ENCODE assay signal across 23 mouse cellular contexts in the genomic region with DNA sequence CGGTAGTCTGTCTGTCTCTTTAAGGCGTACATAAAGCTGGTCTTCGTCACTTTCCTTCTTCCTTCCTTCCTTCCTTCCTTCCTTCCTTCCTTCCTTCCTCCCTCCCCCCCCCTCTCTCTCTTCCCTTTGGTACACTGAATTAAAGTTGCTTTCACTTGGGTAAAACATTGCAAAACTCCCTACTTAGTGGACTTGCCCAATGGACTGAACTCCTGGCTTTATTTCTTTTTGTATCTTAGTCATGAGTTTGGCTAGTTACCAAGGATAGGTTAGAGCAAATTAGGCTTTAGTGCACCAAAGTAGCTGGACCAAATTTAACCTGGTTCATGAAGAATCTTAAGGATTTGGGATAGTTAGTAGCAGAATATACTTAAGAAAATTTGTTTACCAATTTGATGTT.
DNase-seq lines count a peak whose midpoint lies in the region; ATAC-seq and TF ChIP-seq lines count a peak whose summit lies in the region.
"Had no signal": no experiment of that assay in that cellular context is flagged by ENCODE, and none has a peak within 500 bp of the region (broad histone marks: within the 10 kb centered on the region; RNA-seq: fewer than 3 reads in every experiment).

No protein-coding gene starts in this region.

- ATAC-seq in liver, postnatal 0 days, result peak; percentile 62; the same call in 1 of the 2 replicates
- ATAC-seq: forebrain, embryonic 15.5 days had no signal

- 68% methylated on average over 3 of the region's 3 CpGs for WGBS in kidney, adult 2 months
- 62% methylated on average over 3 of the region's 3 CpGs for WGBS in liver, postnatal 0 days (ENCODE audit: insufficient replicate concordance)

- peak; percentile 31 for DNase-seq in kidney, adult 2 months
- DNase-seq in kidney, postnatal 10 days, result no peak
- no peak for DNase-seq in liver, postnatal 0 days
- no peak for DNase-seq in liver
- peak; percentile 17 for DNase-seq in gonadal fat pad, adult 2 months (ENCODE audit: low read depth)
- no peak for DNase-seq in layer of hippocampus, adult 8-10 months (ENCODE audit: low spot score in 2 of 2)
- DNase-seq: adrenal gland, postnatal 10 days; adrenal gland, postnatal 36 days; B cell, adult 2 months; cerebellum, adult 2 months; cerebellum, adult 9-11 months; cerebellum, postnatal 25 days; gastrocnemius, postnatal 25 days; heart, adult 2 months had no signal

- H3K27me3 ChIP-seq in kidney, adult 2 months (replicated peaks; ENCODE audit: control insufficient read depth, insufficient read depth, low read length), result no peaks in the 10 kb centered on the region
- no peaks in the 10 kb centered on the region for H3K27me3 ChIP-seq in liver, postnatal 0 days (ENCODE audit: insufficient read depth, low read length)
- H3K27me3 ChIP-seq: CH12.LX; embryonic facial prominence, embryonic 12.5 days; embryonic facial prominence, embryonic 15.5 days; forebrain, embryonic 12.5 days; forebrain, embryonic 15.5 days; hindbrain, embryonic 12.5 days; hindbrain, embryonic 15.5 days had no signal

- no peak for TF ChIP-seq CTCF in kidney, adult 2 months (conservative IDR thresholded peaks at IDR 0.05; ENCODE audit: insufficient read depth, insufficient read length, low read depth, low read length)
- no peak for TF ChIP-seq CTCF in liver, postnatal 0 days (IDR thresholded peaks at IDR 0.05; ENCODE audit: low read depth)

- no peaks in the 10 kb centered on the region for H3K9me3 ChIP-seq in liver, postnatal 0 days (ENCODE audit: low read length)
- H3K9me3 ChIP-seq: embryonic facial prominence, embryonic 12.5 days; embryonic facial prominence, embryonic 15.5 days; forebrain, embryonic 12.5 days; forebrain, embryonic 15.5 days; hindbrain, embryonic 12.5 days; hindbrain, embryonic 15.5 days had no signal

- no peak overlapping the region for H3K4me3 ChIP-seq in kidney, adult 2 months (ENCODE audit: insufficient read depth, low read depth, low read length)
- H3K4me3 ChIP-seq in liver, postnatal 0 days (ENCODE audit: low read depth, low read length), result no peak overlapping the region
- H3K4me3 ChIP-seq: embryonic facial prominence, embryonic 12.5 days; embryonic facial prominence, embryonic 15.5 days; forebrain, embryonic 12.5 days; forebrain, embryonic 15.5 days; heart, adult 2 months; hindbrain, embryonic 12.5 days; hindbrain, embryonic 15.5 days had no signal

- no peak overlapping the region for H3K9ac ChIP-seq in liver, postnatal 0 days (replicated peaks)
- H3K9ac ChIP-seq: embryonic facial prominence, embryonic 12.5 days; embryonic facial prominence, embryonic 15.5 days; forebrain, embryonic 12.5 days; forebrain, embryonic 15.5 days; hindbrain, embryonic 12.5 days; hindbrain, embryonic 15.5 days had no signal

- no peak overlapping the region for H3K27ac ChIP-seq in kidney, adult 2 months (ENCODE audit: insufficient read depth, low read depth, low read length)
- H3K27ac ChIP-seq in liver, postnatal 0 days (ENCODE audit: low read depth), result no peak overlapping the region
- H3K27ac ChIP-seq: embryonic facial prominence, embryonic 12.5 days; embryonic facial prominence, embryonic 15.5 days; forebrain, embryonic 12.5 days; forebrain, embryonic 15.5 days; heart, adult 2 months; hindbrain, embryonic 12.5 days; hindbrain, embryonic 15.5 days had no signal

- H3K4me1 ChIP-seq in kidney, adult 2 months (ENCODE audit: control insufficient read depth, insufficient read depth, low read length), result no peaks in the 10 kb centered on the region
- no peaks in the 10 kb centered on the region for H3K4me1 ChIP-seq in liver, postnatal 0 days (ENCODE audit: insufficient read depth)
- H3K4me1 ChIP-seq: embryonic facial prominence, embryonic 12.5 days; embryonic facial prominence, embryonic 15.5 days; forebrain, embryonic 12.5 days; forebrain, embryonic 15.5 days; hindbrain, embryonic 12.5 days; hindbrain, embryonic 15.5 days had no signal

- TF ChIP-seq EP300 in liver, postnatal 0 days (IDR thresholded peaks at IDR 0.05; ENCODE audit: low read depth), result no peak

- H3K36me3 ChIP-seq in kidney, adult 2 months (ENCODE audit: control insufficient read depth, insufficient read depth, low read length), result no peaks in the 10 kb centered on the region
- H3K36me3 ChIP-seq in liver, postnatal 0 days (replicated peaks; ENCODE audit: insufficient read depth, low read length), result no peaks in the 10 kb centered on the region
- H3K36me3 ChIP-seq: embryonic facial prominence, embryonic 12.5 days; embryonic facial prominence, embryonic 15.5 days; forebrain, embryonic 12.5 days; forebrain, embryonic 15.5 days; G1E; hindbrain, embryonic 12.5 days; hindbrain, embryonic 15.5 days had no signal

- no peak overlapping the region for H3K4me2 ChIP-seq in liver, postnatal 0 days (ENCODE audit: low read depth, low read length)
- H3K4me2 ChIP-seq: embryonic facial prominence, embryonic 12.5 days; embryonic facial prominence, embryonic 15.5 days; forebrain, embryonic 12.5 days; forebrain, embryonic 15.5 days; heart, embryonic 11.5 days; hindbrain, embryonic 12.5 days; hindbrain, embryonic 15.5 days had no signal

- TF ChIP-seq POLR2A in kidney, adult 2 months (IDR thresholded peaks at IDR 0.05; ENCODE audit: low read depth, low read length), result no peak

Comparison
In these comparisons a context has a peak if more than half of its experiments do, and no peak if none do; other contexts are left out.
1. DNase-seq: peak in kidney, adult 2 months (single experiment) and gonadal fat pad, adult 2 months (single experiment); none in kidney, postnatal 10 days (single experiment), liver, postnatal 0 days (single experiment), liver (single experiment) and layer of hippocampus, adult 8-10 months (0 of 2).